Mouse (Mus musculus): Measurements from ENCODE around the gene Ctnnal1.

Gene Ctnnal1

DNA sequence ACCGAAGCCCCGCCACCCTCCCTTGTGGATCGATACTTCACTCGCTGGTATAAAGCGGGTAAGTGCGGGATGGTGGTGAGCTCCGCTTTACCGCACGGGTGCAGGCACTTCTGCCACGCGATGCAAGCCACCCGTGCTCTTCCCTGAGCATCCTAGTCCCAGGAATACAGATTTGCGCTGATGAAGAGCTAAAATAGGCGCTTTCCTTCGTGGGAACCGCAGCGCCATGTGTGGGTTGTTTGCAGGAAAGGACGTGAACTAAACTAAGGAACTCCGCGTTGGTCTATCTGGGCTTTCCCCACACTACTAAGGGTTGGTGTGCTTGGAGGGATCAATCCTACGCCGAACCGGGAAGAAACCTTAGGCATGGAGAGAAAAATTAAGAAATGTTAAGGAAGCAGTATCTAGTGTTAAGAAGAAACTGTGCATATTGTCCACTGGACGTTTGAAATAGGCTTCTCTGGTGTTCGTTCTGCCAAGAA lies 62.3 kb downstream of the Ctnnal1 start:
- DNase-seq (ENCODE audit: low spot score in 2 of 2): peak in 1 of 2 experiments; percentile 4

DNA sequence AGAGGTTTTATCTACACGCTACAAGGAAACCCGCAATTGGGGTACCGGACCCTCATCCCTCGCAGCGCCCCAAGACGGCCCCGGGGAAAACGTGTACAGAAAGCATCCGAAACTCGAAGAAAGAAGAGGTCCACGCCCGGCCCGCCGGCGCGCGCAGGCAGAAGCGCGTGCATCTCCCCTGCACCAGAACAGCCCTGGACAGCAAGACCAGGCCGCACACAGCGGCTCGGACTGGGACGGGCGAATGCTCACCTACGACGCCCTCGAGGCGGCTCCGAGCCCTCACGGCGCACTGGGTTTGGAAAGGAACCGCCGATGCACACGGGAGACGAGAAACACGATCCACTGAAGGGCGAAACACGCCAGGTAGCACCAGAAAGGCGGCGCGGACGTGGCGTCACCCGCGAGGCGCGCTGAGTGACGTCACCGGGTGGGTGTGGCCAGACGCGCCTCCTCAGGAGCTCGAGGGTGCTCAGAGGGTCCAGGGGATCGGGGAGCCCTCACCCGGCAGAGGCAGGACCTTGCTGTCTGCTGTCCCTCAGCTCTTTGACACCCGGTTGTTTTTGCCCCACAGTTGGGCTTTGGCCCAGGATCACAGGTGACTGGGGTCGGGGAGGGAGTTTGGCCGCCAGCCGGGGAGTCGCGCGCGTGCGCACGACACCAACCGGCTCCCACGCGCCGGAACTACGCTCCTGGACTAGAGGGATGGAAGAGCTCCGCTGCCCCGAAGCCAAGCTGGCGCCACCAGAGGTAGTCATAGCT lies 62.9 kb downstream of the Ctnnal1 start, which contains the start of the genes Elp1 and Fam206a:
TSS of gene Elp1 (minus strand) at position 425 of the 762 bp plus-strand sequence.
TSS of gene Fam206a (plus strand) at position 439 of the 762 bp plus-strand sequence.
- peak; percentile 89 to 96 for DNase-seq (ENCODE audit: low spot score in 2 of 2)

- DNase-seq (ENCODE audit: low spot score in 2 of 2): peak in 1 of 2 experiments; percentile 5
Measured at GRCm38 (mm10) chr4:56791373-56791772, 73.6 kb downstream of the Ctnnal1 start.

DNA sequence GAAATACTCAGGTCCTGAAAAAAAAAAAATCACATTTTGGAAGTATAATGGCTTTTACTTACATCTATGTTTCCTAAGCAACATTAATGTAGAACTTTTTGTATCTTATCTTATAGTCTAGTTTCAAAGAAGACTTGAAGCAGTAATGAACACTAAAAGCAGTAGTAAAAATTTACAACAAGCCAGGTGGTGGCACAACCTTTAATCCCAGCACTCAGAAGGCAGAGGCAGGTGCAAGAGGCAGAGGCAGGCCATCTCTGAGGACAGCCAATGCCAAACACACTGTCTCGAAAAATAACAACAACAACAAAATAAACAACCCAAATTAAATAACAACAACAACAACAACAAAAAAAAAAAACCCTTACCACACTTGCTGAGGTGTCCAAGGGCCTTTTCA lies 93.9 kb downstream of the Ctnnal1 start:
- DNase-seq (ENCODE audit: low spot score in 2 of 2): no peak

GRCm38 (mm10) chr4:56768913-56769312 lies 96.1 kb downstream of the Ctnnal1 start:
- DNase-seq (ENCODE audit: low spot score in 2 of 2): no peak

GRCm38 (mm10) chr4:56767861-56768284 lies 97.1 kb downstream of the Ctnnal1 start:
- DNase-seq (ENCODE audit: low spot score in 2 of 2): no peak
